Mouse (Mus musculus): Measurements from ENCODE around the gene Nop14.

DNA sequence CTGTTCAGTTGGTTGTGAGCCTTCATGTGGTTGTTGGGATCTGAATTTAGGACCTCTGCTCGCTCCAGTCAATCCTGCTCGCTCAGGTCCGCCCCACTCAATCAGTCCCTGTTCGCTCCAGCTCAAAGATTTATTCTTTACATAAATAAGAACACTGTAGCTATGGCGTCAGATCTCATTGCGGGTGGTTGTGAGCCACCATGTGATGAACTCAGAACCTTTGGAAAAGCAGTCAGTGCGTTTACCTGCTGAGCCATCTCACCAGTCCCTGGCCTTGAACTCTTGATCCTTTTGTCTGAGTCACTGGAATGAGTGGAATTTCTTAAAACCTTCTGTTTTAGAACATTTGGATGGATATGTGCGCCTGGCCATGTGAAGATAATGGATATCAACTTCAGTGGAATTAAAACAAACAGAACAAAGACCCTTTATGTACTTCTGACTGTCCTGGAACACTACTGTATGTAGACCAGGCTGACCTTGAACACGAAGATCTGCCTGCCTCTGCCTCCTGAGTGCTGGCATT, 66.7 kb downstream of the Nop14 start:
- TF ChIP-seq CTCF (IDR thresholded peaks at IDR 0.05; ENCODE audit: borderline replicate concordance, insufficient read depth, low read length) = no peak
- no peak for TF ChIP-seq POLR2A (IDR thresholded peaks at IDR 0.05; ENCODE audit: low read depth, low read length)

All from embryonic fibroblast, embryonic 13.5 days (primary cell).